Mouse (Mus musculus): ENCODE data around the gene Thegl. TPM values are rescaled to one million over a fixed set of nuclear protein-coding genes. Genes with fewer than 3 reads are reported as not detected.

Thegl gene
- total and polyA plus RNA-seq, 3 experiments: not detected

- Histone ChIP-seq H3K27ac (ENCODE audit: control insufficient read depth, low read depth, low read length) (peak overlapping the region; percentile 25; the same call in 1 of the 2 replicates), H3K9me3 (replicated peaks; ENCODE audit: insufficient read depth, low read length) (no peaks in the 10 kb centered on the region), H3K27me3 (ENCODE audit: control insufficient read depth in 1 of 2, insufficient read depth in 2 of 2, low read length in 2 of 2) (no peaks in the 10 kb centered on the region), H3K4me1 (ENCODE audit: control insufficient read depth in 1 of 2, insufficient read depth in 2 of 2, low read length in 2 of 2) (peaks cover 20 to 46% of the 10 kb centered on the region in 2 experiments), H3K4me3 (ENCODE audit: control insufficient read depth in 1 of 2, insufficient read depth in 1 of 2, low read depth in 2 of 2, low read length in 2 of 2) (peak overlapping the region; percentile 28 to 36; a peak in 3 of 4 replicates), H3K9ac (ENCODE audit: control insufficient read depth, low read depth, low read length, poor library complexity, severe bottlenecking) (peak overlapping the region; percentile 48), H3K79me2 (ENCODE audit: control insufficient read depth, insufficient read depth, low read length, poor library complexity) (no peaks in the 10 kb centered on the region; the same call in 1 of the 2 replicates), H3K36me3 (ENCODE audit: control insufficient read depth in 1 of 2, insufficient read depth in 2 of 2, low read length in 2 of 2) (peaks cover 0 to 35% of the 10 kb centered on the region in 2 experiments; a peak in 2 of 4 replicates)
- DNase-seq (ENCODE audit: low read depth, low spot score): no peak
- TF ChIP-seq MYB (IDR thresholded peaks at IDR 0.05; ENCODE audit: low read depth, low read length) (no peak), USF2 (IDR thresholded peaks at IDR 0.05; ENCODE audit: borderline replicate concordance in 1 of 2, insufficient read depth in 1 of 2, low read depth in 1 of 2, low read length in 2 of 2) (no peak), RCOR1 (IDR thresholded peaks at IDR 0.05; ENCODE audit: low read depth, low read length) (no peak), TAL1 (IDR thresholded peaks at IDR 0.05; ENCODE audit: low read length) (no peak), HCFC1 (IDR thresholded peaks at IDR 0.05; ENCODE audit: low read depth, low read length) (no peak), RAD21 (IDR thresholded peaks at IDR 0.05; ENCODE audit: low read depth, low read length) (no peak), ZKSCAN1 (IDR thresholded peaks at IDR 0.05; ENCODE audit: low read depth, low read length) (no peak), POLR2A (IDR thresholded peaks at IDR 0.05; ENCODE audit: control insufficient read depth in 1 of 2, insufficient read depth in 1 of 2, low read depth in 1 of 2, low read length in 2 of 2, poor library complexity in 1 of 2) (no peak), MAFK (IDR thresholded peaks at IDR 0.05; ENCODE audit: borderline replicate concordance, low read depth, low read length) (no peak), E2F4 (IDR thresholded peaks at IDR 0.05; ENCODE audit: borderline replicate concordance, low read depth, low read length) (no peak), GATA1 (IDR thresholded peaks at IDR 0.05; ENCODE audit: low read depth, low read length) (no peak), MEF2A (IDR thresholded peaks at IDR 0.05; ENCODE audit: extremely low read depth, insufficient replicate concordance, low read depth, low read length, poor library complexity, severe bottlenecking) (no peak), CTCF (IDR thresholded peaks at IDR 0.05 in 2 of 3, conservative IDR thresholded peaks at IDR 0.05 in 1 of 3; ENCODE audit: control insufficient read depth in 1 of 3, insufficient read depth in 1 of 3, low read depth in 2 of 3, low read length in 3 of 3, poor library complexity in 1 of 3, severe bottlenecking in 1 of 3) (no peak), MAZ (IDR thresholded peaks at IDR 0.05; ENCODE audit: low read depth, low read length) (no peak)
Observed at GRCm38 (mm10) chr5:77099997-77100380, 84.2 kb downstream of the Thegl start.

GRCm38 (mm10) chr5:77100691-77101090, 84.9 kb downstream of the Thegl start:
- TF ChIP-seq MAFK (IDR thresholded peaks at IDR 0.05; ENCODE audit: borderline replicate concordance, low read depth, low read length) (no peak), ELF1 (IDR thresholded peaks at IDR 0.05; ENCODE audit: low read depth, low read length) (no peak), JUND (IDR thresholded peaks at IDR 0.05; ENCODE audit: low read depth, low read length) (no peak), BHLHE40 (IDR thresholded peaks at IDR 0.05; ENCODE audit: borderline replicate concordance, low read depth, low read length) (no peak), CHD1 (IDR thresholded peaks at IDR 0.05; ENCODE audit: low read depth, low read length) (no peak), CTCF (IDR thresholded peaks at IDR 0.05 in 2 of 3, conservative IDR thresholded peaks at IDR 0.05 in 1 of 3; ENCODE audit: control insufficient read depth in 1 of 3, insufficient read depth in 1 of 3, low read depth in 2 of 3, low read length in 3 of 3, poor library complexity in 1 of 3, severe bottlenecking in 1 of 3) (no peak), MYC (IDR thresholded peaks at IDR 0.05; ENCODE audit: low read depth, low read length) (no peak), MAX (IDR thresholded peaks at IDR 0.05; ENCODE audit: low read length) (no peak), EP300 (IDR thresholded peaks at IDR 0.05; ENCODE audit: low read depth in 1 of 2, low read length in 2 of 2) (no peak), ETS1 (IDR thresholded peaks at IDR 0.05; ENCODE audit: low read depth, low read length) (no peak), GATA1 (IDR thresholded peaks at IDR 0.05; ENCODE audit: low read depth, low read length) (no peak)
- no peaks in the 10 kb centered on the region for H3K27me3 ChIP-seq (ENCODE audit: control insufficient read depth in 1 of 2, insufficient read depth in 2 of 2, low read length in 2 of 2)
- H3K79me2 ChIP-seq (ENCODE audit: control insufficient read depth, insufficient read depth, low read length, poor library complexity): no peaks in the 10 kb centered on the region

More at GRCm38 (mm10) chr5:77100691-77101090, 84.9 kb downstream of the Thegl start:
- DNase-seq (ENCODE audit: low read depth, low spot score): no peak
- Histone ChIP-seq H3K36me3 (ENCODE audit: control insufficient read depth in 1 of 2, insufficient read depth in 2 of 2, low read length in 2 of 2) (peaks cover 0 to 31% of the 10 kb centered on the region in 2 experiments; a peak in 2 of 4 replicates), H3K9ac (ENCODE audit: control insufficient read depth, low read depth, low read length, poor library complexity, severe bottlenecking) (no peak overlapping the region), H3K4me1 (ENCODE audit: control insufficient read depth in 1 of 2, insufficient read depth in 2 of 2, low read length in 2 of 2) (peaks cover 16 to 42% of the 10 kb centered on the region in 2 experiments), H3K9me3 (replicated peaks; ENCODE audit: insufficient read depth, low read length) (no peaks in the 10 kb centered on the region), H3K27ac (ENCODE audit: control insufficient read depth, low read depth, low read length) (no peak overlapping the region), H3K4me3 (ENCODE audit: control insufficient read depth in 1 of 2, insufficient read depth in 1 of 2, low read depth in 2 of 2, low read length in 2 of 2) (no peak overlapping the region)

Data from MEL (cell line).